Mouse (Mus musculus): ENCODE data around the gene Fndc3a. TPM values are rescaled to one million over a fixed set of nuclear protein-coding genes. Genes with fewer than 3 reads are reported as not detected.

The Fndc3a gene
- 44.5 and 53.3 TPM in 2 replicates for polyA plus RNA-seq (2015; fragmentation: Nextera tagmentation; extraction: Ambion mirVana)

GRCm38 (mm10) chr14:72709710-72710340 lies at the start of gene Fndc3a:
Gene Fndc3a (minus strand): TSS chr14:72710003.
- Histone ChIP-seq H3K4me3 (replicated peaks) (peak within 1 kb of the TSS; percentile 97), H3K36me3 (no peaks in the 10 kb centered on the region), H3K27me3 (replicated peaks) (no peaks in the 10 kb centered on the region; the same call in 1 of the 2 replicates), H3K27ac (peak within 1 kb of the TSS; percentile 93), H3K9ac (peak within 1 kb of the TSS; percentile 89), H3K4me2 (replicated peaks) (peak within 1 kb of the TSS; percentile 81), H3K9me3 (no peaks in the 10 kb centered on the region), H3K4me1 (replicated peaks) (no peaks in the 10 kb centered on the region)
- under 1% methylated on average over 76 of the region's 82 CpGs for WGBS
- ATAC-seq, result peak; percentile 93

GRCm38 (mm10) chr14:72752893-72753292 lies 43.1 kb upstream of the Fndc3a start:
- Histone ChIP-seq H3K4me1 (replicated peaks) (no peaks in the 10 kb centered on the region), H3K9ac (no peak overlapping the region), H3K27me3 (replicated peaks) (no peaks in the 10 kb centered on the region), H3K36me3 (no peaks in the 10 kb centered on the region), H3K4me2 (replicated peaks) (no peak overlapping the region), H3K9me3 (no peaks in the 10 kb centered on the region), H3K4me3 (replicated peaks) (no peak overlapping the region), H3K27ac (no peak overlapping the region)
- 85% methylated on average over 6 of the region's 6 CpGs for WGBS
- ATAC-seq, result no peak

GRCm38 (mm10) chr14:72750426-72751182 lies 40.8 kb upstream of the Fndc3a start:
- H3K4me3 ChIP-seq (replicated peaks), result no peak overlapping the region
- H3K4me2 ChIP-seq (replicated peaks), result no peak overlapping the region
- H3K27me3 ChIP-seq (replicated peaks), result no peaks in the 10 kb centered on the region
- WGBS, result 64% methylated on average over 5 of the region's 5 CpGs
- H3K4me1 ChIP-seq (replicated peaks), result no peaks in the 10 kb centered on the region
- no peaks in the 10 kb centered on the region for H3K36me3 ChIP-seq
- no peak overlapping the region for H3K27ac ChIP-seq
- H3K9ac ChIP-seq, result no peak overlapping the region
- no peaks in the 10 kb centered on the region for H3K9me3 ChIP-seq
- ATAC-seq, result no peak; the same call in 1 of the 2 replicates

- no peaks in the 10 kb centered on the region for H3K27me3 ChIP-seq (replicated peaks)
- no peaks in the 10 kb centered on the region for H3K36me3 ChIP-seq
- H3K4me1 ChIP-seq (replicated peaks), result no peaks in the 10 kb centered on the region
- no peak overlapping the region for H3K4me3 ChIP-seq (replicated peaks)
- H3K9ac ChIP-seq, result no peak overlapping the region
- 88% methylated on average over 5 of the region's 5 CpGs for WGBS
- H3K4me2 ChIP-seq (replicated peaks), result no peak overlapping the region
- H3K9me3 ChIP-seq, result no peaks in the 10 kb centered on the region
- H3K27ac ChIP-seq, result no peak overlapping the region
- no peak for ATAC-seq
Measured at GRCm38 (mm10) chr14:72748331-72748730, 38.5 kb upstream of the Fndc3a start.

- WGBS, result 41% methylated on average over 3 of the region's 3 CpGs
- H3K36me3 ChIP-seq, result no peaks in the 10 kb centered on the region
- H3K27ac ChIP-seq, result no peak overlapping the region
- H3K9me3 ChIP-seq, result no peaks in the 10 kb centered on the region
- no peak overlapping the region for H3K4me2 ChIP-seq (replicated peaks)
- no peaks in the 10 kb centered on the region for H3K27me3 ChIP-seq (replicated peaks)
- no peak overlapping the region for H3K4me3 ChIP-seq (replicated peaks)
- no peaks in the 10 kb centered on the region for H3K4me1 ChIP-seq (replicated peaks)
- H3K9ac ChIP-seq, result no peak overlapping the region
- ATAC-seq, result no peak
Measured at GRCm38 (mm10) chr14:72741667-72742066, 31.9 kb upstream of the Fndc3a start.

- H3K4me1 ChIP-seq (replicated peaks), result no peaks in the 10 kb centered on the region
- no peak for ATAC-seq
- H3K4me3 ChIP-seq (replicated peaks), result no peak overlapping the region
- WGBS, result 85% methylated on average over 5 of the region's 5 CpGs
- no peak overlapping the region for H3K9ac ChIP-seq
- no peaks in the 10 kb centered on the region for H3K9me3 ChIP-seq
- H3K36me3 ChIP-seq, result no peaks in the 10 kb centered on the region
- H3K27me3 ChIP-seq (replicated peaks), result no peaks in the 10 kb centered on the region
- no peak overlapping the region for H3K27ac ChIP-seq
- no peak overlapping the region for H3K4me2 ChIP-seq (replicated peaks)
Measured at GRCm38 (mm10) chr14:72740336-72740735, 30.5 kb upstream of the Fndc3a start.

- H3K9me3 ChIP-seq, result no peaks in the 10 kb centered on the region
- no peak for ATAC-seq
- no peak overlapping the region for H3K9ac ChIP-seq
- H3K27me3 ChIP-seq (replicated peaks), result no peaks in the 10 kb centered on the region
- H3K4me3 ChIP-seq (replicated peaks), result no peak overlapping the region
- no peak overlapping the region for H3K4me2 ChIP-seq (replicated peaks)
- H3K4me1 ChIP-seq (replicated peaks), result no peaks in the 10 kb centered on the region
- WGBS, result 69% methylated on average over 8 of the region's 8 CpGs
- H3K36me3 ChIP-seq, result no peaks in the 10 kb centered on the region
- no peak overlapping the region for H3K27ac ChIP-seq
Measured at GRCm38 (mm10) chr14:72739484-72740208, 29.8 kb upstream of the Fndc3a start.

- no peak for ATAC-seq
- H3K4me1 ChIP-seq (replicated peaks), result no peaks in the 10 kb centered on the region
- H3K4me2 ChIP-seq (replicated peaks), result no peak overlapping the region
- WGBS, result 84% methylated on average over 4 of the region's 4 CpGs
- H3K9ac ChIP-seq, result no peak overlapping the region
- H3K4me3 ChIP-seq (replicated peaks), result no peak overlapping the region
- no peaks in the 10 kb centered on the region for H3K9me3 ChIP-seq
- no peak overlapping the region for H3K27ac ChIP-seq
- no peaks in the 10 kb centered on the region for H3K27me3 ChIP-seq (replicated peaks)
- no peaks in the 10 kb centered on the region for H3K36me3 ChIP-seq
Measured at GRCm38 (mm10) chr14:72738776-72739175, 29.0 kb upstream of the Fndc3a start.

GRCm38 (mm10) chr14:72738217-72738616 lies 28.4 kb upstream of the Fndc3a start:
- no peaks in the 10 kb centered on the region for H3K36me3 ChIP-seq
- no peak overlapping the region for H3K9ac ChIP-seq
- no peak overlapping the region for H3K4me3 ChIP-seq (replicated peaks)
- no peaks in the 10 kb centered on the region for H3K4me1 ChIP-seq (replicated peaks)
- no peaks in the 10 kb centered on the region for H3K9me3 ChIP-seq
- WGBS, result 72% methylated on average over 4 of the region's 4 CpGs
- H3K27me3 ChIP-seq (replicated peaks), result no peaks in the 10 kb centered on the region
- H3K4me2 ChIP-seq (replicated peaks), result no peak overlapping the region
- ATAC-seq, result no peak
- no peak overlapping the region for H3K27ac ChIP-seq

GRCm38 (mm10) chr14:72725865-72726264 lies 16.1 kb upstream of the Fndc3a start:
- Histone ChIP-seq H3K27ac (no peak overlapping the region), H3K27me3 (replicated peaks) (no peaks in the 10 kb centered on the region), H3K4me2 (replicated peaks) (no peak overlapping the region), H3K9me3 (no peaks in the 10 kb centered on the region), H3K4me3 (replicated peaks) (no peak overlapping the region), H3K9ac (no peak overlapping the region), H3K36me3 (no peaks in the 10 kb centered on the region), H3K4me1 (replicated peaks) (no peaks in the 10 kb centered on the region)
- ATAC-seq, result no peak
- WGBS, result 73% methylated on average over 3 of the region's 3 CpGs

GRCm38 (mm10) chr14:72722274-72723053 lies 12.7 kb upstream of the Fndc3a start:
- no peak overlapping the region for H3K27ac ChIP-seq
- H3K36me3 ChIP-seq, result no peaks in the 10 kb centered on the region
- H3K4me1 ChIP-seq (replicated peaks), result no peaks in the 10 kb centered on the region
- no peak overlapping the region for H3K4me2 ChIP-seq (replicated peaks)
- H3K9ac ChIP-seq, result no peak overlapping the region
- 48% methylated on average over 3 of the region's 3 CpGs for WGBS
- no peaks in the 10 kb centered on the region for H3K27me3 ChIP-seq (replicated peaks)
- no peaks in the 10 kb centered on the region for H3K9me3 ChIP-seq
- ATAC-seq, result peak; percentile 81
- no peak overlapping the region for H3K4me3 ChIP-seq (replicated peaks)

- no peaks in the 10 kb centered on the region for H3K4me1 ChIP-seq (replicated peaks)
- 90% methylated on average over 4 of the region's 4 CpGs for WGBS
- no peak for ATAC-seq
- no peak overlapping the region for H3K27ac ChIP-seq
- H3K4me2 ChIP-seq (replicated peaks), result no peak overlapping the region
- no peak overlapping the region for H3K9ac ChIP-seq
- H3K36me3 ChIP-seq, result no peaks in the 10 kb centered on the region
- no peaks in the 10 kb centered on the region for H3K9me3 ChIP-seq
- no peaks in the 10 kb centered on the region; the same call in 1 of the 2 replicates for H3K27me3 ChIP-seq (replicated peaks)
- H3K4me3 ChIP-seq (replicated peaks), result no peak overlapping the region
Measured at GRCm38 (mm10) chr14:72716175-72716574, 6.4 kb upstream of the Fndc3a start.

Measured in intestine, embryonic 15.5 days (tissue).